Mouse (Mus musculus) hindbrain, embryonic 13.5 days (tissue): Measurements from ENCODE around the gene Nab2. TPM values are rescaled to one million over a fixed set of nuclear protein-coding genes. Genes with fewer than 3 reads are reported as not detected.
A peak's percentile ranks its signal among the peaks of the same experiment; 100 is the strongest.

Experiments used
- ATAC-seq: fragments of 200-750 bp; cut with Nextera tagmentation; 2 replicates; pipeline ENCODE4 v1.8.0; 2017; ENCODE audit warnings: moderate TSS enrichment; ENCODE audit not compliant: low FRiP score
- H3K27ac ChIP-seq: fragments of 300-500 bp; sonication (generic); 2 replicates; pipeline ENCODE4 v1.5.1; 2015; ENCODE audit warnings: inconsistent platforms, mild to moderate bottlenecking, moderate library complexity
- H3K27me3 ChIP-seq: fragments of 300-500 bp; sonication (generic); 2 replicates; pipeline ENCODE4 v1.6.1; 2015; ENCODE audit warnings: mild to moderate bottlenecking, inconsistent platforms
- H3K36me3 ChIP-seq: fragments of 300-500 bp; sonication (generic); 2 replicates; pipeline ENCODE4 v1.6.1; 2015; ENCODE audit warnings: mild to moderate bottlenecking, inconsistent platforms
- H3K4me1 ChIP-seq: fragments of 300-500 bp; sonication (generic); replicated peaks from 2 replicates; pipeline ENCODE4 v1.6.1; 2015; ENCODE audit warnings: inconsistent platforms
- H3K4me2 ChIP-seq: fragments of 300-500 bp; sonication (generic); 2 replicates; pipeline ENCODE4 v1.6.1; 2015; ENCODE audit warnings: inconsistent platforms, mild to moderate bottlenecking, moderate library complexity
- H3K4me3 ChIP-seq: fragments of 300-500 bp; sonication (generic); 2 replicates; pipeline ENCODE4 v1.5.1; 2015; ENCODE audit warnings: mild to moderate bottlenecking, inconsistent platforms
- H3K9ac ChIP-seq: fragments of 300-500 bp; sonication (generic); 2 replicates; pipeline ENCODE4 v1.6.1; 2015; ENCODE audit warnings: mild to moderate bottlenecking, inconsistent platforms
- H3K9me3 ChIP-seq: fragments of 300-500 bp; sonication (generic); 2 replicates; pipeline ENCODE4 v1.6.1; 2016; ENCODE audit warnings: inconsistent platforms
- WGBS: fragments of 180-500 bp; shearing (Covaris S2); methylation state at CpG from one replicate; pipeline ENCODE4 v1.1.7; 2015; 5-methylcytosine and 5-hydroxymethylcytosine counted together
- polyA plus RNA-seq: library from polyadenylated mRNA; unstranded; fragments of >200 nt; fragmentation: Nextera tagmentation; extraction: Ambion mirVana; gene quantifications from 2 replicates; pipeline ENCODE4 v1.2.1, GENCODE M21; 2015

The Nab2 gene
- polyA plus RNA-seq, 1 experiment from 2014 or later: 2.3 TPM

DNA sequence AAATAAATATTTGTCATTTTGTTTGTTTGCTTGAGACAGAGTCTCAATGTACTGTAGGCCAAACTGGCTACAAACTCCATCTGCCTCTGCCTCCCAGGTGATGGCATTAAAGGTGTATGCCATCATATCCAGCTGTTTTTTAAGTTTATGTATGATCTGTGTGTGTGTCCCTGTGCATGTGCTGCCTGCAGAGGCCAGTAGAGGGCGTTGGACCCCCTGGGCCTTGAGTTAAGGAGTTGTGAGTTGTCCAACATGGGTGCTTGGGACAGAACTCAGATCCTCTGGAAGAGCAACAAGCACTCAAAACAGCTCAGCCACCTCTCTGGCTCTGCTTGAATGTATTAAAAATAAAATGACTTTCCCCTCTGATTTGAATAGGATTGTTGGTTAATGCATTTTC lies 22.7 kb upstream of the Nab2 start:
- no peak overlapping the region for H3K4me2 ChIP-seq
- WGBS: 30% methylated on average over 1 of the region's 1 CpGs
- H3K9ac ChIP-seq: no peak overlapping the region
- H3K27ac ChIP-seq: no peak overlapping the region
- H3K27me3 ChIP-seq: no peaks in the 10 kb centered on the region
- peaks cover 32% of the 10 kb centered on the region for H3K36me3 ChIP-seq
- no peaks in the 10 kb centered on the region for H3K4me1 ChIP-seq
- no peak for ATAC-seq
- no peak overlapping the region for H3K4me3 ChIP-seq
- no peaks in the 10 kb centered on the region for H3K9me3 ChIP-seq

DNA sequence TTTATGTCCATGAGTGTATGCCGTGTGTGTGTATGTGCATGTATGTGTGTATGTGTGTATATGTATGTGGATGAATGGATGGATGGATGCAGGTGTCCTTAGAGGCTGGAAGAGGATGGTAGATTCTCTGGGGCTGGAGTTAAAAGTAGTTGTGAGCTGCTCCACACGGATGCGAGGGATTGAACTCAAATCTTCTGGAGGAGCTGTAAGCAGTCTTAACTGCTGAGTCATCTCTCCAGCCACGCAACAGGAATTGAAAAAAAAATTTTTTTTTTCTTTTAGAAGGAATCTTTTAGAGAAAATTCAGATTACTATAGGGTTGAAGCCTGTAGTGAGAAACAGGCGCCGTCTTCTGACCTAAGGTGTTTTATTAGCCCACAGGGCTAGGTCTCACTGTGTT lies 14.5 kb upstream of the Nab2 start:
- H3K36me3 ChIP-seq: no peaks in the 10 kb centered on the region
- WGBS: 94% methylated on average over 6 of the region's 6 CpGs
- ATAC-seq: no peak
- H3K4me2 ChIP-seq: no peak overlapping the region
- no peak overlapping the region for H3K9ac ChIP-seq
- H3K4me3 ChIP-seq: no peak overlapping the region
- H3K9me3 ChIP-seq: no peaks in the 10 kb centered on the region
- no peaks in the 10 kb centered on the region for H3K27me3 ChIP-seq
- no peak overlapping the region for H3K27ac ChIP-seq
- peaks cover 5% of the 10 kb centered on the region for H3K4me1 ChIP-seq

DNA sequence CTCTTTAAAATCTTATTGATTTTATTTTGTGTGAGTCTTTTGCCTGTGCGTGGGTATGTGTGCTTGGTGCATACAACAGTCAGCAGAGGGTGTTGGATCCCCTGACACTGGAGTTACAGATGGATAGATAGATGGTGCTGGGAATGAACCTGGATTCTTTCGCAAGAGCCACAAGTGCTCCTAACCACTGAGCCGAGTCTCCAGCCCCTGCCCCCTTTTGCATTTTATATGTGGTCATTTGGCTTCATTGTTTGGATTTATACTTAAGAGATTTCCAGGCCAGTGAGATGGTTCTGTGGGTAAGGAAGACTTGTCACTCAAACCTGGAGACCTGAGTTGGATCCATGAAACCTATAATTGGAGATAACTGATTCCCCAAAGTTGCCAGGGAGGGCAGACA lies 11.5 kb upstream of the Nab2 start:
- Histone ChIP-seq H3K27me3 (no peaks in the 10 kb centered on the region), H3K4me2 (no peak overlapping the region), H3K9ac (no peak overlapping the region), H3K4me3 (no peak overlapping the region), H3K9me3 (no peaks in the 10 kb centered on the region), H3K4me1 (peaks cover 19% of the 10 kb centered on the region), H3K27ac (no peak overlapping the region), H3K36me3 (no peaks in the 10 kb centered on the region)
- 95% methylated on average over 3 of the region's 3 CpGs for WGBS
- ATAC-seq: no peak

DNA sequence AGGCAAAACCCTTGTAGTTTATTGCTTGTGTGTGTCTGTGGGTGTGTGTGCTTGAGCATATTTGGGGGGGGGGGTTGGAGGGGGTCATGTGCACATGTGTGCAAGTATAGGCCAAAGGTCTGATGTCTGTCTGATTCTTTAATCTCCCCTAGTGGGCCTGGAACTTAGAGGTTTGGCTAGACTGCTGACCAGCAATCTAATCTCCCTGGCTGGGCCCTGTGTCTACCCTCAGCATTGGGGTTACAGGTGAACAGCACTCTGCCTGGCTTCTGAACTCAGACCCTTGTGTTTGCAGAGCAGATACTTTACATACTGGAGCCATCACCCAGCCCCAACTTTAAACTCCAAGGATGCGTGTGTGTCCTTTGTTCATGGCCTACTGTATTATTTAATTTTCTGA lies 10.8 kb upstream of the Nab2 start:
- Histone ChIP-seq H3K4me3 (no peak overlapping the region), H3K9me3 (no peaks in the 10 kb centered on the region), H3K4me1 (peaks cover 19% of the 10 kb centered on the region), H3K36me3 (no peaks in the 10 kb centered on the region), H3K27me3 (no peaks in the 10 kb centered on the region), H3K4me2 (no peak overlapping the region), H3K27ac (no peak overlapping the region), H3K9ac (no peak overlapping the region)
- WGBS: 94% methylated on average over 1 of the region's 1 CpGs
- ATAC-seq: no peak

DNA sequence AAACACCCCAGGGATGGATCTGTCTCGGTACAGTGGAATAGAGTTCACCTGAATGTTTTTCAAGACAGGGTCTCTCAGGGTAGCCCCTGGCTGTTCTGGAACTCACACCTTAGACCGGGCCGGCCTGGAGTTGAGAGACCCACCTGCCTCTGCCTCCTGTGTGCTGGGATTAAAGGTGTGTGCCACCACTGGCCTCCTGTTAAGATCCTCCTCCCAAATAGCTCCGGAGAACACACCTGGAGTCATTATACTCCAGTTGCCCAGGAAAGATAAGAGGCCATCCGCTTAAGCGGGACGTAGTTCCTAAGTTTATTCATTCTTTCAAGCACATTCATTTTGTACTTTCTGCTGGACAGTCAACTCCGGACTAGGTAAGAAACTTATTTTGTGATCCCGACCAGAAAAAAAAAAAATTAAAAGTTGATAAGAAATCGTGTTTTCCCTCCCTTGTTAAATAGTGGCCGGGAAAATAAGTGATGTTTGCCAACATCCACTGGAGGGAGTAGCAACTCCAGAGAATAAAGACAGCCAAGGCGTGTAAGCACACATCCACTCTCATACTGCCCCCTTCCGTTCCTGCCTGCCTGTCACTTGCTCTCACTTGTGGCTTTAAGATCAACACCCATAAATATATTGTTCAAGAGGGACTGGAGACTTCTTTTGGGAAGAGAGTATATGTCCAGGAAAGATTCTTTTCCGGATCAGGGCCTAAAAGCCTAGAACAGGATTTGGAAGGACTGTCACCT lies 9.4 kb upstream of the Nab2 start:
- 16% methylated on average over 14 of the region's 14 CpGs for WGBS
- Histone ChIP-seq H3K4me3 (peak overlapping the region; percentile 80), H3K4me1 (peaks cover 19% of the 10 kb centered on the region), H3K27me3 (no peaks in the 10 kb centered on the region), H3K9ac (peak overlapping the region; percentile 79), H3K4me2 (peak overlapping the region; percentile 95), H3K27ac (no peak overlapping the region), H3K9me3 (no peaks in the 10 kb centered on the region), H3K36me3 (no peaks in the 10 kb centered on the region)
- ATAC-seq: peak; percentile 33; the same call in 1 of the 2 replicates

DNA sequence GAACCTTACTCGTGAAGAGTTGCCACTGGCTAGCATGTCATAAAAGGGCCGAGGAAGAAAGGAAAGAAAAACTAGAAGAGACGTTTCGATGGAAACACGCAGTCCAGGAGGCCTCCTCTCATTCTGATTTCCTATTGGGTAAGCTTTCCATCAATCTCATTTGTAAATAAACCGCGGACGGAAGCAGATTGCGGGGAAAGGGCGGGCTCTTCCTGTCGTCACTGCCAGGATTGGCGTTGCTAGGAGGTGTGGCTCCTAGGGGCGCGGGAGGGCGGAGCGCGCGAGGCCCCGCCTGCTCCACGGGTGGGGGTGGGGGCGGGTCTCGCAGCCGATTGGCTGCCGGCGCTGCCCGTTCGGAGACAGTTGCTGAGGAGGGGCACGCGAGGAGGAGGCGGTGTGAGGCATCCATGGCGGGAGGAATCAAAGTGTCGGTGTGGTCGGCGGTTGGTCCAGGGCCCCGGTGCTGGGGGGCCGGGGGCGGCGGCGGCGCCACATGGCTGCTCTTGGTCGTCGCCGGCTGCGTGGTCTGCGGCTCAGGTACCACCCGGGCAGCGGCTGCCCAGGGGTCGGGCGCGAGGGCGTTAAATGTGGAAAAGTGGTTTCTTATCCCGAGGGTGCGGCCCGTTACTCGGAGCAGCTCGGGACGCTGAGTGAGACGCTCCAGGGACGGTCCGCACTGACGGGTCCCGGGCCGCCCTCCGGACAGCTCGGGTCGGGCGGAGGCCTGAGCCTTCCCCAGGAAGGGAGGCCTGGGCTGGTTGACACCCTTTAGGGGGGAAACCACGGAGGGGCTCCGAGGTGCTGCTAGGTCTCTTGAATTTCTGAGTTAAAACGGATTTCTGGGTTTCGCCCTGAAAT lies 8.6 kb upstream of the Nab2 start:
- H3K9me3 ChIP-seq: no peaks in the 10 kb centered on the region
- H3K4me2 ChIP-seq: peak overlapping the region; percentile 95
- H3K36me3 ChIP-seq: no peaks in the 10 kb centered on the region
- peaks cover 19% of the 10 kb centered on the region for H3K4me1 ChIP-seq
- H3K4me3 ChIP-seq: peak overlapping the region; percentile 80
- H3K27me3 ChIP-seq: no peaks in the 10 kb centered on the region
- peak overlapping the region; percentile 72 for H3K27ac ChIP-seq
- peak; percentile 95 for ATAC-seq
- H3K9ac ChIP-seq: peak overlapping the region; percentile 79
- WGBS: under 1% methylated on average over 71 of the region's 71 CpGs

DNA sequence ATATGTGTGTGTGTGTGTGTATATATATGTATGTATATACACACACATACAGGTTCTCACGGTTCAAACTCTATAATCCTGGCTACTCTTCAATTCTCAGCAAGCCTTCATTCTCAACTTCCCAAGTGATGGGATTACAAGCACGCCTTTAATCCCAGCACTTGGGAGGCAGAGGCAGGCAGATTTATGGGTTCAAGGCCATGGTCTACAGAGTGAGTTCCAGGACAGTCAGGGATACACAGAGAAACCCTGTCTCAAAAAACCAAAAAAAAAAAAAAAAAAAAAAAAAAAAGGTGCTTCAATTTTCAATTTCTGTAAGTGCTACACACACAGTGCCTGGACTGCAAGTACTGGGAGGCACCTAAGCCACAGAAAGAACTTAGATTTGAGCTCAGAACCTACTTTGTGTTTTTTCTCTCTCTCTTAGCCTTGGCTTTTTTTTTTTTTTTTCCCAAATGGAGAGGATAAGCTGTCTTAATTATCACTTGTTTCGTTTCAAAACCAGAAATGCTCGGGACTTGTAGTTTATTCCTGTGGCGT lies 7.6 kb upstream of the Nab2 start:
- no peaks in the 10 kb centered on the region for H3K27me3 ChIP-seq
- WGBS: 58% methylated on average over 5 of the region's 5 CpGs
- H3K4me2 ChIP-seq: peak overlapping the region; percentile 59
- peak overlapping the region; percentile 72 for H3K27ac ChIP-seq
- no peaks in the 10 kb centered on the region for H3K9me3 ChIP-seq
- peak overlapping the region; percentile 44 for H3K4me3 ChIP-seq
- peak overlapping the region; percentile 43 for H3K9ac ChIP-seq
- peaks cover 19% of the 10 kb centered on the region for H3K4me1 ChIP-seq
- no peaks in the 10 kb centered on the region for H3K36me3 ChIP-seq
- no peak for ATAC-seq

DNA sequence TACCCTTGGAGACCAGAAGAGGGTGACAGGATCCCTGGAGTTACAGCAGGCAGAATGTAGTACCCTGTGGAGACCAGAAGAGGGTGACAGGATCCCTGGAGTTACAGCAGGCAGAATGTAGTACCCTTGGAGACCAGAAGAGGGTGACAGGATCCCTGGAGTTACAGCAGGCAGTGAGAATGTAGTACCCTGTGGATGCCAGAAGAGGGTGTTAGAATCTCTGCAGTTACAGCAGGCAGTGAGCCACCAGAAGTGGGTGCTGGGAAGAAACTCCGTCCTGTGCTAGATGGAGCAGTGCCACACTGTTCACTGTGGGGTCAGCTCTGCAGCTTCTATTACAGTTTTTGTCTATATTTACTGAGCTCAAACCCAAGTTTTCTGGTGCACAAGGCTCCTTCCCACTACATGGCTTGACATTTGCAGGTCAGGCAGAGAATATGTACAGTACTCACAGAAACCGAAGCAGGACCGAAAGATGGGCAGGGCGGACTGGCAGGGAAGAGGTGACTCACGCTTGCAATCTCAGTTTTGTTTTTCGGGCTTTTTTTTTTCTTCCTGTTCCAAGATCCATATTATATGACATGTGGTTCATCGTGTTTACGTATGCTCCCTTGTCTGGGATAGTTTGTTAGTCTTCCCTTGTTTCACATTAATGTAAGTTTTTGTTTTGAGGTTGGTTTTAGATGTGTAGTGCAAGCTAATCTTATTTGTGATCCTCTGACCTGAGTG lies 6.6 kb upstream of the Nab2 start:
- Histone ChIP-seq H3K36me3 (no peaks in the 10 kb centered on the region), H3K27me3 (peaks cover 2% of the 10 kb centered on the region), H3K27ac (no peak overlapping the region), H3K4me3 (no peak overlapping the region), H3K9me3 (no peaks in the 10 kb centered on the region), H3K4me1 (peaks cover 19% of the 10 kb centered on the region), H3K4me2 (no peak overlapping the region), H3K9ac (no peak overlapping the region)
- ATAC-seq: no peak
- 91% methylated on average over 8 of the region's 8 CpGs for WGBS

DNA sequence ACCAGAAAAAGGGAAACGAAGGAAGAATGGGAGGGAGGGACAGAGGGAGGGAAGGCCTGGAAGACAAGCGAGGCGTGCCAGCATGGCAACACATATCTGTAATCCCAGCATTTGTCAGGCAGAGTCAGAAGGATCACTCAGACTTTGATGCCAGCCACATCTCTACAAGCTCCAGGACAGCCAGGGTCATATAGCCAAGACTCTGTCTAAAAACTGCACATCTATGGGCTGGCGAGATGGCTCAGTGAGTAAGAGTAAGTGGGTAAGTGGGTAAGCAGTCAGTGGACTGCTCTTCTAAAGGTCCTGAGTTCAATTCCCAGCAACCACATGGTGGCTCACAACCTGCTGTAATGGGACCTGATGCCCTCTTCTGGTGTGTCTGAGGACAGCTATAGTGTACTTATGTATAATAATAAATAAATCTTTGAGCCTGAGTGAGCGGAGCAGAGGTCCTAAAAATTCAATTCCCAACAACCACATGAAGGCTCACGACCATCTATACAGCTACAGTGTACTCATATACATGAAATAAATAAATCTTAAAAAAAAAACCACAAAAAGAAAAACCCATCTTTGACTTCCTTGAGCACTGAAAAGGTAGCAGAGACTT lies 5.8 kb upstream of the Nab2 start:
- ATAC-seq: no peak
- H3K9me3 ChIP-seq: no peaks in the 10 kb centered on the region
- no peak overlapping the region for H3K4me2 ChIP-seq
- no peak overlapping the region for H3K27ac ChIP-seq
- WGBS: 92% methylated on average over 6 of the region's 6 CpGs
- H3K4me3 ChIP-seq: no peak overlapping the region
- H3K27me3 ChIP-seq: peaks cover 10% of the 10 kb centered on the region
- peaks cover 20% of the 10 kb centered on the region for H3K4me1 ChIP-seq
- H3K9ac ChIP-seq: no peak overlapping the region
- H3K36me3 ChIP-seq: no peaks in the 10 kb centered on the region

DNA sequence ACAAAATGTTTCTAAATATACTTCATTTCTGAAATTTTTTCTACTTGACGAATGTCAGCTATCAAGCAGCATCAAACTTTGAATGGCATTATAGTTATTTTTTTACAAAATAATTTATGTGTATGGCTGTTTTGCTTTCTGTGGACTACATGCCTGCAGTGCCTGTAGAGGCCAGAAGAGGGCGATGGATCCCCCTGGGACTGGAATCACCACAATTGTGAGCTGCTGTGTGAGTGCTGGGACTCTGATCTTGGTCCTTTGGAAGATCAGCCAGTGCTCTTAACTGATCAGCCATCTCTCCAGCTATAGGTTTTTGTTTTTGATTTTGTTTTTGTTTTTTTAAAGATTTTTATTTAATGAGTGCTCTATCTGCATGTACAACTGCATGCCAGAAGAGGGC lies 2.9 kb upstream of the Nab2 start:
- Histone ChIP-seq H3K9me3 (no peaks in the 10 kb centered on the region), H3K36me3 (no peaks in the 10 kb centered on the region), H3K9ac (no peak overlapping the region), H3K4me2 (no peak overlapping the region), H3K4me3 (no peak overlapping the region), H3K27me3 (peaks cover 35% of the 10 kb centered on the region), H3K4me1 (peaks cover 33% of the 10 kb centered on the region), H3K27ac (no peak overlapping the region)
- ATAC-seq: no peak
- 48% methylated on average over 2 of the region's 2 CpGs for WGBS

DNA sequence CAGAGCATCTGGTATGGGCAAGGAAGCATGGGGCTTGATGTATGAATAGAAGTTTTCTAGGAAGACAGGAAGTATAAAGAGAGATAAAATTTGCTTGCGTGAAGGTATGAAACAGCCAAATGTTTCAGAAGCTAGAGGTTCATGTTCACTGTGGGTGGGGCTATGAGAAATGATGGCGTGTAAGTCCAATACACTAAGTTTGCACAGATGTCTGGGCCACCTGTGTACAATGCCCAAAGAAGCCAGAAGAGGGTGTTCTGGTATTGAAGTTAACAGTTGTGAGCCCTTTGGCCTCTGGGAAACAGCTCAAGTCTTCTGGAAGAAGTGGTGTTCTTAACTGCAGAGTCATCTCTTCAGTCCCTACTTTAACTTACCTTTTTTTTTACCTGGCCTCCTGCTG lies 1.8 kb upstream of the Nab2 start:
- Histone ChIP-seq H3K27me3 (peaks cover 46% of the 10 kb centered on the region), H3K4me1 (peaks cover 39% of the 10 kb centered on the region), H3K27ac (no peak overlapping the region), H3K4me2 (no peak overlapping the region), H3K4me3 (no peak overlapping the region), H3K9me3 (no peaks in the 10 kb centered on the region), H3K36me3 (no peaks in the 10 kb centered on the region), H3K9ac (no peak overlapping the region)
- WGBS: 93% methylated on average over 2 of the region's 2 CpGs
- no peak for ATAC-seq

DNA sequence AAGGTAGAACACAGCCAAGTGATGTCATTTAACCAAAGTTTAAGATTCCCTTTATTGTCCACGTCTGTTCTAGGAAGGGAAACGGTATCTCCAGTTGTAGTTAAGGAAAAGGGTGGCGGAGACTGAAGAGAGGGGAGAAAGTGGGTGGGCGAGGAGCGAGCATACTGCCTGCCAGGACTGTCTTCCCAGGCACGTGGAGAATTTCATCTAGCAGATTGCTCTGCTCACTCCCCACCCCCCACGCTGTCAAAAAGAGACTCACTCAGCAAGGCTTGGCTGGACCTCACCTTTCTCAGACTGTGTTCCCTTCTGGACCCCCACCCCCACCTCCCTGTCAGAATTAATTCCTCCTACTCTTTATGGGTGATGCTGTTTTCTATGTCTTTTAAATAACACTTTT lies 802 bp upstream of the Nab2 start:
- Histone ChIP-seq H3K27me3 (peaks cover 57% of the 10 kb centered on the region), H3K4me1 (peaks cover 50% of the 10 kb centered on the region), H3K4me2 (no peak overlapping the region; the same call in 1 of the 2 replicates)

More for the DNA sequence above, 802 bp upstream of the Nab2 start:
- no peak overlapping the region for H3K27ac ChIP-seq
- WGBS: 24% methylated on average over 7 of the region's 7 CpGs
- ATAC-seq: no peak
- H3K9me3 ChIP-seq: no peaks in the 10 kb centered on the region
- no peak overlapping the region for H3K4me3 ChIP-seq
- no peak overlapping the region for H3K9ac ChIP-seq
- H3K36me3 ChIP-seq: no peaks in the 10 kb centered on the region
